8 mouse cellular contexts compared by ENCODE assay signal in the genomic region with DNA sequence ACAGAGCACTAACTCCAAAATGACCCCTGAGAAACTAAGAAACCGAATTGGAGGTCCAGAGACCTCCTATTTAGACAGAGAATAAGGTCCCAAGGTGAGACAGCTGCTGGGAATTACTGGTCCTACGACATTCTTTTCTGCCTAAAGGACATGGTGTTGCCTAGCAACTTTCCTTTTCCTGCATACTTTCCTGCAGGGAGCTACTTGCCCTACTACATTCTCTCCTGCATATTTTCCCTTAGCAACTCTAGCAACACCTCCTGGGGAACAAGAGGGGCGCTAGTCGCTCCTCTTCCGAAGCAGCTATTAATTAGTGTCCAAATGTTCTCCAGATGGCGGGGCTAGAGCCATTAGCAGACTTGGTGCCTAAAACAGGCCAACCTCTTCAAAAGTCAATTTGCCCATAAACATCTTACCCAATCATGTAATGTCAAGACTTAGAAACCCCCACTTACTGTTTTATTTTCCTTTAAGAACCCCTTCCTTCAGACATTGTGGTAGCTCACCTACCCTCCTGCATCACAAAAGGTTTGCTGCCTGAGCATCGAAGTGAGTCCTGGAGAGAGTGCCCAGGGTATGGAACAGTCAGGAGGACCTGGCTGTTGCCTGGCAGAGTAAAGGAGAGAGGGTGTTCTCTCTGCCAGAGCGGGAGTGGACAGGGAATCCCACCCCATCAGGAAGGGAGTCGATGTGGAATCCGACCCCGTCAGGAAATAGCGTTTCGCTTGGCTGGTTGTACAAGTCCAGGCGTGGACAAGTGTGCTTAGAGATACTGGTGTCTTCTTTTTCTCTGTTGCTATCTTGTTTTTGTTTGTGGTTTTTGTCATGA. TPM values are rescaled to one million over a fixed set of nuclear protein-coding genes. Genes with fewer than 3 reads are reported as not detected.
DNase-seq lines count a peak whose midpoint lies in the region; ATAC-seq and TF ChIP-seq lines count a peak whose summit lies in the region.

No protein-coding gene starts in this region.

- H3K27ac ChIP-seq in embryonic facial prominence, embryonic 12.5 days, result peak overlapping the region; percentile 54

- no peak overlapping the region for H3K4me3 ChIP-seq in embryonic facial prominence, embryonic 12.5 days
- peak overlapping the region; percentile 10 for H3K4me3 ChIP-seq in myocyte

- peak; percentile 48 for ATAC-seq in CD4-positive, CD25-positive, alpha-beta regulatory T cell, adult 4 months
- ATAC-seq in embryonic facial prominence, embryonic 12.5 days (ENCODE audit: insufficient number of reproducible peaks, insufficient read depth, low FRiP score, low TSS enrichment), result peak; percentile 47; the same call in 1 of the 2 replicates
- no peak for ATAC-seq in granulocyte monocyte progenitor cell, adult 5-6 weeks (replicated peaks; ENCODE audit: poor library complexity, severe bottlenecking)

- H3K9ac ChIP-seq in embryonic facial prominence, embryonic 12.5 days, result no peak overlapping the region

- WGBS in embryonic facial prominence, embryonic 12.5 days, result 13% methylated on average over 14 of the region's 14 CpGs

- no peak for TF ChIP-seq POLR2A in myocyte (IDR thresholded peaks at IDR 0.05; ENCODE audit: insufficient read length, low read depth)

- peaks cover 12% of the 10 kb centered on the region; the same call in 1 of the 2 replicates for H3K4me1 ChIP-seq in embryonic facial prominence, embryonic 12.5 days

- no peaks in the 10 kb centered on the region for H3K36me3 ChIP-seq in embryonic facial prominence, embryonic 12.5 days
- no peaks in the 10 kb centered on the region for H3K36me3 ChIP-seq in myocyte (ENCODE audit: control insufficient read depth, insufficient read depth)

- DNase-seq in A20 (ENCODE audit: low read depth, low spot score), result peak; percentile 53
- DNase-seq in kidney, postnatal 4 days, result peak; percentile 36 to 60
- DNase-seq in cerebellum, adult 11-12 months, result no peak
- no peak for DNase-seq in cerebellum, postnatal 25 days

- peak overlapping the region; percentile 15 for H3K4me2 ChIP-seq in embryonic facial prominence, embryonic 12.5 days (replicated peaks)
- H3K4me2 ChIP-seq in myocyte (ENCODE audit: low read depth), result peak overlapping the region; percentile 87

- H3K27me3 ChIP-seq in embryonic facial prominence, embryonic 12.5 days, result no peaks in the 10 kb centered on the region
- no peaks in the 10 kb centered on the region for H3K27me3 ChIP-seq in myocyte (ENCODE audit: control insufficient read depth, insufficient read depth, insufficient read length)

- no peak overlapping the region for H3ac ChIP-seq in myocyte (ENCODE audit: control insufficient read depth, insufficient read length)

- no peaks in the 10 kb centered on the region for H3K9me3 ChIP-seq in embryonic facial prominence, embryonic 12.5 days

- H3K79me2 ChIP-seq in myocyte (ENCODE audit: control insufficient read depth, insufficient read depth), result no peaks in the 10 kb centered on the region

TF ChIP-seq in myocyte, 11 proteins besides CTCF, POLR2A, EP300 and RAD21:
- no peak for TF ChIP-seq TCF12 (IDR thresholded peaks at IDR 0.05; ENCODE audit: insufficient read depth, poor library complexity, severe bottlenecking)
- no peak for TF ChIP-seq MAX (IDR thresholded peaks at IDR 0.05; ENCODE audit: low read depth)
- TF ChIP-seq REST (IDR thresholded peaks at IDR 0.05; ENCODE audit: insufficient read depth, insufficient read length), result no peak
- TF ChIP-seq SRF (IDR thresholded peaks at IDR 0.05; ENCODE audit: control insufficient read depth, insufficient read length, low read depth), result no peak
- TF ChIP-seq TCF3 (IDR thresholded peaks at IDR 0.05; ENCODE audit: insufficient read length, low read depth), result no peak
- TF ChIP-seq POLR2AphosphoS2 (IDR thresholded peaks at IDR 0.05; ENCODE audit: insufficient read length, low read depth), result no peak
- TF ChIP-seq USF1 (IDR thresholded peaks at IDR 0.05; ENCODE audit: low read depth), result no peak
- no peak for TF ChIP-seq E2F4 (IDR thresholded peaks at IDR 0.05; ENCODE audit: insufficient read depth)
- TF ChIP-seq MYOG (IDR thresholded peaks at IDR 0.05; ENCODE audit: control insufficient read depth in 1 of 3, insufficient read depth in 1 of 3, insufficient read length in 2 of 3, low read depth in 2 of 3), result no peak

RNA-seq across cellular contexts. Expression of a gene that starts 15.2 kb away (rescaled TPM):
- polyA plus RNA-seq in CD4-positive, CD25-positive, alpha-beta regulatory T cell, adult 4 months (2017; shearing (Covaris generic)), result 10 to 100 TPM; 44.8 to 46.9 TPM
- 10.0 and 11.5 TPM in 2 replicates for polyA plus RNA-seq in embryonic facial prominence, embryonic 12.5 days (2016; fragmentation: Nextera tagmentation; extraction: Ambion mirVana)
- polyA plus RNA-seq in myocyte (2012; fragmentation: generic; extraction: Trizol), result 1.5 TPM
- total RNA-seq in granulocyte monocyte progenitor cell, adult 5-6 weeks (2014; fragmentation: Nextera tagmentation), result 10.9 and 14.4 TPM in 2 replicates
- 10.4 and 15.8 TPM in 2 replicates for total RNA-seq in granulocyte monocyte progenitor cell, adult 5-6 weeks (2017)

RNA-seq across cellular contexts. Expression of a gene that starts 23.4 kb away (rescaled TPM):
- polyA plus RNA-seq in CD4-positive, CD25-positive, alpha-beta regulatory T cell, adult 4 months (2017; shearing (Covaris generic)), result 10 to 100 TPM; 41.9 to 43.0 TPM
- polyA plus RNA-seq in embryonic facial prominence, embryonic 12.5 days (2016; fragmentation: Nextera tagmentation; extraction: Ambion mirVana), result 15.3 and 16.0 TPM in 2 replicates
- 1.5 TPM for polyA plus RNA-seq in myocyte (2012; fragmentation: generic; extraction: Trizol)
- 5.7 and 14.4 TPM in 2 replicates for total RNA-seq in granulocyte monocyte progenitor cell, adult 5-6 weeks (2014; fragmentation: Nextera tagmentation)
- total RNA-seq in granulocyte monocyte progenitor cell, adult 5-6 weeks (2017), result 10.9 and 12.5 TPM in 2 replicates

RNA-seq across cellular contexts. Expression of a gene that starts 50.5 kb away (rescaled TPM):
- 10 to 100 TPM; 11.7 to 13.0 TPM for polyA plus RNA-seq in CD4-positive, CD25-positive, alpha-beta regulatory T cell, adult 4 months (2017; shearing (Covaris generic))
- 2.8 and 3.3 TPM in 2 replicates for polyA plus RNA-seq in embryonic facial prominence, embryonic 12.5 days (2016; fragmentation: Nextera tagmentation; extraction: Ambion mirVana)
- polyA plus RNA-seq in myocyte (2012; fragmentation: generic; extraction: Trizol), result 0.59 TPM
- total RNA-seq in granulocyte monocyte progenitor cell, adult 5-6 weeks (2014; fragmentation: Nextera tagmentation), result 4.7 and 7.8 TPM in 2 replicates
- total RNA-seq in granulocyte monocyte progenitor cell, adult 5-6 weeks (2017), result 7.5 and 10.7 TPM in 2 replicates

Comparison
In these comparisons a context has a peak if more than half of its experiments do, and no peak if none do; other contexts are left out.
1. DNase-seq: peak in A20 (single experiment) and kidney, postnatal 4 days (2 of 2); none in cerebellum, adult 11-12 months (single experiment) and cerebellum, postnatal 25 days (0 of 2).